Mouse (Mus musculus) ES-Bruce4 (cell line): ENCODE results near the gene Hoxc9.

Experiments
- CTCF ChIP-seq: IDR thresholded peaks from one replicate; pipeline ENCODE4 v1.8.1; 2011; ENCODE audit warnings: low read depth, low read length
- EP300 ChIP-seq: IDR thresholded peaks from 2 replicates; pipeline ENCODE4 v1.6.1; 2011; ENCODE audit warnings: low read depth, low read length; ENCODE audit not compliant: insufficient read depth
- POLR2A ChIP-seq: IDR thresholded peaks from one replicate; pipeline ENCODE4 v1.8.1; 2011; ENCODE audit warnings: low read length; ENCODE audit not compliant: insufficient read depth

GRCm38 (mm10) chr15:103021544-103021943 is 45.3 kb downstream of the Hoxc9 start:
- TF ChIP-seq POLR2A (no peak), CTCF (no peak), EP300 (no peak)
